ENCODE assay signal across 8 mouse cellular contexts in the genomic region with DNA sequence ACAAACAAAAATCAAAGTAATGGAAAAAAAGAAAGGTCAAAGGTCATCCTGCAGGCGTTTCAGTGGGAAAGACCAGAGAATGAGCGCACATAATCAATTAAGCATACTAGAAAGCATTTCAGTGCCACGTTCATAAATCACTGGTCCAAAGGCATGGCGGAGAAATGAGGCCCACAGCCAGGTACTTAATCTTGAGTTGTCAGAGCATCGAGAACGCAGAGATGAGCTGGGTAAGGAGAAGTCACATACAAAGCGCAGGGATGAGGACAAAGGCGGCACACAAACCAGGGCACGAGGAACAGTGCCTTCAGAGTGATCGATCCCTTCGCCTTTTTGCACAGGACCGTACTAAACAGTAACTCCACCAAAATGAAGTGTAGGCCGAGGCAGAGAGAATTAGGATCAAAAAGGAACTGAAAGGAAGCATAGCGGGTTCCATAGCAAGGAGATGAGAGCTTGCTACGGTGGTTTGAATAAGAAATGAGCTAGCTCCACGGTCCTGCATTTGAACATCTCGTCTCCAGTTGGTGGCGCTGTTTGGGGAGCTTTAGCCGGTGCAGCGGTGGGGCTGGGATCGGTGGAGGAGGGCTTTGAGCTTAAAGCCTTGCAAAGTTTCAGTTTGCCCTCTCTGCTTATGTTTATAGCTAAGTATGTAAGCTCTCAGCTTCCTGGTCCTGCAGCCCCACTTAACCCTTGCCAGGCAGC. TPM values are rescaled to one million over a fixed set of nuclear protein-coding genes. Genes with fewer than 3 reads are reported as not detected.
DNase-seq lines count a peak whose midpoint lies in the region; ATAC-seq and TF ChIP-seq lines count a peak whose summit lies in the region.

No protein-coding gene starts in this region.

- peak; percentile 69 for ATAC-seq in hindbrain, embryonic 16.5 days

- no peaks in the 10 kb centered on the region for H3K9me3 ChIP-seq in hindbrain, embryonic 16.5 days (ENCODE audit: control insufficient read depth, low read length)
- H3K9me3 ChIP-seq in megakaryocyte, embryonic 14.5 days = peaks cover 15% of the 10 kb centered on the region

- H3K27ac ChIP-seq in hindbrain, embryonic 16.5 days (ENCODE audit: low read depth, low read length) = peak overlapping the region; percentile 49; the same call in 1 of the 2 replicates
- H3K27ac ChIP-seq in left cerebral cortex, adult 2 months = no peak overlapping the region

- peak; percentile 71 for DNase-seq in T-cell, adult 2 months (ENCODE audit: low spot score)
- DNase-seq in cerebellum, postnatal 14 days = peak; percentile 77 to 88
- peak; percentile 66 to 70 for DNase-seq in frontal cortex, postnatal 36 days (ENCODE audit: low spot score in 2 of 2)
- DNase-seq in left cerebral cortex, adult 2 months (ENCODE audit: extremely low spot score in 1 of 2, low spot score in 2 of 2) = peak; percentile 63 to 74
- peak; percentile 65 for DNase-seq in right cerebral cortex, adult 18-20 months
- DNase-seq in urinary bladder, postnatal 25 days (ENCODE audit: low spot score) = peak; percentile 70

- intact Hi-C loops in left cerebral cortex, adult 2 months (cut with DNase I) = no loop called here

- H3K4me3 ChIP-seq in hindbrain, embryonic 16.5 days (ENCODE audit: low read length) = peak overlapping the region; percentile 30
- peak overlapping the region; percentile 8 for H3K4me3 ChIP-seq in left cerebral cortex, adult 2 months
- peak overlapping the region; percentile 81 for H3K4me3 ChIP-seq in megakaryocyte, embryonic 14.5 days (replicated peaks)

- 4% methylated on average over 21 of the region's 21 CpGs for WGBS in hindbrain, embryonic 16.5 days

- H3K4me1 ChIP-seq in hindbrain, embryonic 16.5 days (ENCODE audit: control insufficient read depth, insufficient read depth, low read depth, low read length) = peaks cover 23% of the 10 kb centered on the region
- H3K4me1 ChIP-seq in megakaryocyte, embryonic 14.5 days = peaks cover 52% of the 10 kb centered on the region

- H3K36me3 ChIP-seq in hindbrain, embryonic 16.5 days (ENCODE audit: control insufficient read depth, insufficient read depth, low read length) = no peaks in the 10 kb centered on the region
- peaks cover 11% of the 10 kb centered on the region for H3K36me3 ChIP-seq in megakaryocyte, embryonic 14.5 days (replicated peaks; ENCODE audit: low read length)

- peak overlapping the region; percentile 60 for H3K4me2 ChIP-seq in hindbrain, embryonic 16.5 days (ENCODE audit: low read length)

- peak; percentile 81 for TF ChIP-seq CTCF in left cerebral cortex, adult 2 months (IDR thresholded peaks at IDR 0.05)

- H3K27me3 ChIP-seq in hindbrain, embryonic 16.5 days (replicated peaks; ENCODE audit: control insufficient read depth, insufficient read depth, low read length) = no peaks in the 10 kb centered on the region
- H3K27me3 ChIP-seq in megakaryocyte, embryonic 14.5 days (replicated peaks) = peaks cover 3% of the 10 kb centered on the region

- peak overlapping the region; percentile 54; the same call in 1 of the 2 replicates for H3K9ac ChIP-seq in hindbrain, embryonic 16.5 days (ENCODE audit: low read depth, low read length)

RNA-seq across cellular contexts. Expression of a gene that starts 33.3 kb away (rescaled TPM):
- polyA plus RNA-seq in hindbrain, embryonic 16.5 days (2015; fragmentation: Nextera tagmentation; extraction: Ambion mirVana) = 23.9 and 32.1 TPM in 2 replicates
- total RNA-seq in left cerebral cortex, adult 2 months (2021) = 10 to 100 TPM; 74.0 to 78.6 TPM
- polyA plus RNA-seq in megakaryocyte, embryonic 14.5 days (2012; ENCODE audit: insufficient read depth, low replicate concordance) = 1.3 and 6.0 TPM in 2 replicates

Comparison
In these comparisons a context has a peak if more than half of its experiments do, and no peak if none do; other contexts are left out.
1. H3K4me3 ChIP-seq: peak in every context shown above with its lines; median percentile 81 in megakaryocyte, embryonic 14.5 days; 30 in hindbrain, embryonic 16.5 days; 8 in left cerebral cortex, adult 2 months.